Mouse (Mus musculus) CH12.LX (cell line): Measurements from ENCODE around the gene Matn4. TPM values are rescaled to one million over a fixed set of nuclear protein-coding genes. Genes with fewer than 3 reads are reported as not detected.

Experiments used
- DNase-seq: peaks from one replicate; pipeline ENCODE4 v3.0.0-alpha.2; 2013; ENCODE audit errors: extremely low read depth
- H3K27ac ChIP-seq: 2 replicates; pipeline ENCODE4 v1.5.1; 2012; ENCODE audit warnings: low read depth, mild to moderate bottlenecking, control low read depth, moderate library complexity; ENCODE audit not compliant: insufficient read depth
- H3K27me3 ChIP-seq: replicated peaks from 2 replicates; pipeline ENCODE3; 2012; ENCODE audit warnings: inconsistent platforms
- H3K36me3 ChIP-seq, 2 experiments: replicated peaks in 1 of 2; 2 replicates each; pipeline versions ENCODE3 to v1.6.1; 2012; ENCODE audit warnings: inconsistent platforms in 1 of 2, low read length in 1 of 2, mild to moderate bottlenecking in 1 of 2, mixed read lengths in 1 of 2, moderate library complexity in 1 of 2; ENCODE audit not compliant: control insufficient read depth in 1 of 2, insufficient read depth in 1 of 2
- H3K4me1 ChIP-seq, 2 experiments: 2 replicates each; pipeline ENCODE4 v1.6.1; 2012; ENCODE audit warnings: inconsistent platforms in 1 of 2, moderate library complexity in 1 of 2; ENCODE audit not compliant: insufficient read depth in 2 of 2, control insufficient read depth in 1 of 2
- H3K4me2 ChIP-seq: 2 replicates; pipeline ENCODE4 v1.6.1; 2012; ENCODE audit warnings: low read depth, mild to moderate bottlenecking, control low read depth; ENCODE audit not compliant: poor library complexity, insufficient read depth, severe bottlenecking
- H3K4me3 ChIP-seq, 3 experiments: fragments of 150-350 bp in 1 of 3; sonication (generic) in 1 of 3; replicated peaks in 1 of 3; 2 replicates each; pipeline versions ENCODE3 to v1.5.1; 2011 to 2012; ENCODE audit warnings: low read depth in 2 of 3, low read length in 2 of 3, mild to moderate bottlenecking in 2 of 3, moderate library complexity in 2 of 3, control low read depth in 1 of 3, improper control_type of control experiment in 1 of 3, inconsistent platforms in 1 of 3, mixed read lengths in 1 of 3; ENCODE audit not compliant: poor library complexity in 1 of 3
- H3K79me2 ChIP-seq: replicated peaks from 2 replicates; pipeline ENCODE4 v1.6.1; 2012; ENCODE audit warnings: mild to moderate bottlenecking, moderate library complexity; ENCODE audit not compliant: control insufficient read depth, poor library complexity, insufficient read depth, severe bottlenecking; ENCODE audit errors: extremely low read depth
- H3K9ac ChIP-seq: 2 replicates; pipeline ENCODE4 v1.6.1; 2012; ENCODE audit warnings: low read depth, mild to moderate bottlenecking, control low read depth, moderate library complexity; ENCODE audit not compliant: insufficient read depth
- H3K9me3 ChIP-seq: replicated peaks from 2 replicates; pipeline ENCODE3; 2012; ENCODE audit warnings: low read length, inconsistent platforms, mixed read lengths
- CHD1 ChIP-seq: IDR thresholded peaks from 2 replicates; pipeline ENCODE4 v1.6.1; 2012; ENCODE audit warnings: low read depth, low read length, improper control_type of control experiment, inconsistent platforms
- CHD2 ChIP-seq: IDR thresholded peaks from 2 replicates; pipeline ENCODE4 v1.6.1; 2011; ENCODE audit warnings: low read length, improper control_type of control experiment
- CTCF ChIP-seq, 2 experiments: IDR thresholded peaks in 1 of 2; conservative IDR thresholded peaks in 1 of 2; 2 replicates each; pipeline ENCODE4 v1.5.1; 2011 to 2012; ENCODE audit warnings: low read depth in 2 of 2, low read length in 2 of 2, improper control_type of control experiment in 1 of 2, inconsistent platforms in 1 of 2, mild to moderate bottlenecking in 1 of 2, moderate library complexity in 1 of 2
- ELF1 ChIP-seq: IDR thresholded peaks from 2 replicates; pipeline ENCODE4 v1.6.1; 2014; ENCODE audit warnings: low read depth, mild to moderate bottlenecking, inconsistent platforms, low read length, improper control_type of control experiment
- HCFC1 ChIP-seq: IDR thresholded peaks from 2 replicates; pipeline ENCODE4 v1.6.1; 2012; ENCODE audit warnings: low read depth, mild to moderate bottlenecking, inconsistent platforms, low read length, improper control_type of control experiment
- JUN ChIP-seq: IDR thresholded peaks from 2 replicates; pipeline ENCODE4 v1.6.1; 2011; ENCODE audit warnings: low read depth, mild to moderate bottlenecking, low read length, improper control_type of control experiment, moderate library complexity; ENCODE audit not compliant: insufficient read depth
- JUND ChIP-seq: conservative IDR thresholded peaks from 2 replicates; pipeline ENCODE4 v1.6.1; 2011; ENCODE audit warnings: low read depth, low read length, improper control_type of control experiment
- MAFK ChIP-seq: IDR thresholded peaks from 2 replicates; pipeline ENCODE4 v1.6.1; 2011; ENCODE audit warnings: low read length, improper control_type of control experiment; ENCODE audit not compliant: insufficient replicate concordance
- MXI1 ChIP-seq: IDR thresholded peaks from 2 replicates; pipeline ENCODE4 v1.6.1; 2011; ENCODE audit warnings: mild to moderate bottlenecking, low read depth, low read length, improper control_type of control experiment
- NELFE ChIP-seq: IDR thresholded peaks from 2 replicates; pipeline ENCODE4 v1.6.1; 2011; ENCODE audit warnings: low read depth, low read length, improper control_type of control experiment
- PAX5 ChIP-seq: IDR thresholded peaks from 2 replicates; pipeline ENCODE4 v1.6.1; 2012; ENCODE audit warnings: low read length, inconsistent platforms, mixed read lengths
- POLR2A ChIP-seq: IDR thresholded peaks from 2 replicates; pipeline ENCODE4 v1.6.1; 2011; ENCODE audit warnings: low read depth, mild to moderate bottlenecking, improper control_type of control experiment, low read length
- POLR2AphosphoS2 ChIP-seq: IDR thresholded peaks from 2 replicates; pipeline ENCODE4 v1.6.1; 2011; ENCODE audit warnings: low read depth, low read length, improper control_type of control experiment
- RAD21 ChIP-seq: IDR thresholded peaks from 2 replicates; pipeline ENCODE4 v1.6.1; 2011; ENCODE audit warnings: low read depth, mild to moderate bottlenecking, low read length, improper control_type of control experiment, moderate library complexity
- TBP ChIP-seq: conservative IDR thresholded peaks from 2 replicates; pipeline ENCODE4 v1.6.1; 2011; ENCODE audit warnings: low read depth, low read length, improper control_type of control experiment
- UBTF ChIP-seq: IDR thresholded peaks from 2 replicates; pipeline ENCODE4 v1.6.1; 2012; ENCODE audit warnings: low read depth, mild to moderate bottlenecking, inconsistent platforms, low read length, improper control_type of control experiment, moderate library complexity
- USF1 ChIP-seq: IDR thresholded peaks from 2 replicates; pipeline ENCODE4 v1.6.1; 2014; ENCODE audit warnings: low read depth, mild to moderate bottlenecking, inconsistent platforms, low read length, improper control_type of control experiment
- ZKSCAN1 ChIP-seq: IDR thresholded peaks from 2 replicates; pipeline ENCODE4 v1.6.1; 2012; ENCODE audit warnings: low read depth, inconsistent platforms, low read length, improper control_type of control experiment, borderline replicate concordance
- ZNF384 ChIP-seq: IDR thresholded peaks from 2 replicates; pipeline ENCODE4 v1.6.1; 2012; ENCODE audit warnings: low read depth, low read length, improper control_type of control experiment, inconsistent platforms
- dilution Hi-C: fragments of 300-500 bp; cut with MboI; formaldehyde crosslinking; loops from 2 replicates; pipeline ENCODE4 v1.14.3; 2020; ENCODE audit warnings: low sequenced_read_pairs; ENCODE audit not compliant: extremely low pct_unique_long_range_greater_than_20kb, extremely low pct_ligation_motif_present
- in situ Hi-C: fragments of 300-500 bp; cut with MboI; formaldehyde crosslinking; loops from 3 replicates; pipeline ENCODE4 v1.14.3; 2019; ENCODE audit warnings: low sequenced_read_pairs, low pct_ligation_motif_present, low pct_unique_long_range_greater_than_20kb, mixed read lengths
- polyA plus RNA-seq: library from polyadenylated mRNA; unstranded; fragments of >175 nt; gene quantifications from 2 replicates; pipeline ENCODE4 v1.2.1, GENCODE M21; 2012; ENCODE audit warnings: low read depth; ENCODE audit not compliant: insufficient read length
- total RNA-seq, 2 experiments: library from RNA; depleted of rRNA; stranded (reverse); fragments of 300-350 nt in 1 of 2; fragments of >200 nt in 1 of 2; gene quantifications; 2 replicates each; pipeline ENCODE4 v1.2.3; 2012 to 2014

Matn4 gene
- total and polyA plus RNA-seq, 3 experiments: not detected

DNA sequence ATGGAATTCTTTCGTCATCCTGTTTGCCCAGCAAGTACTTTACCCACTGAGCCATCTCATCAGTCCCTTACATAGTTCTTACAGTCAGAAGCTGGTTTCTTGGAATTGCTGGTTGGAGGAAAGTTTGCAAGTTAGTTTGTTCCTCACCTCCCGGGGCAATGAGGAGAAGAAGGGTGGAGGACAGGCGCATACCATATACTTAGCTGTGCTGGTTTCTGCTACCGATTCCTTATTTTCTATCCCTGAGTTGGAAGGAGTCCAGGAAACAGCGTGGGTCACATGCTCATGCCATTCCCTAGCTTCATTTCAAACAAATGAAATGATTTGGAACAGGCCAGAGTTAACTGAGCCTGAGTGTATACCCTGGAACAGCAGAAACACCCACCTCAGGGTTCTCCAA lies 44.0 kb upstream of the Matn4 start:
- Histone ChIP-seq H3K27ac (no peak overlapping the region), H3K4me3 (no peak overlapping the region), H3K9ac (no peak overlapping the region), H3K79me2 (no peaks in the 10 kb centered on the region), H3K4me1 (peaks cover 3 to 7% of the 10 kb centered on the region in 2 experiments; a peak in 3 of 4 replicates), H3K27me3 (peaks cover 58% of the 10 kb centered on the region), H3K9me3 (peaks cover 12% of the 10 kb centered on the region)
- dilution Hi-C loops: no loop called here
- in situ Hi-C loops: no loop called here
- no peak for DNase-seq
- no peak for TF ChIP-seq ZKSCAN1
- no peak for TF ChIP-seq JUND
- no peak for TF ChIP-seq USF1
- TF ChIP-seq POLR2A: no peak
- no peak for TF ChIP-seq UBTF
- TF ChIP-seq POLR2AphosphoS2: no peak
- TF ChIP-seq CHD1: no peak
- TF ChIP-seq, all 38 proteins: peak for 0
- H3K36me3 ChIP-seq: no peaks in the 10 kb centered on the region
- no peak overlapping the region for H3K4me2 ChIP-seq

DNA sequence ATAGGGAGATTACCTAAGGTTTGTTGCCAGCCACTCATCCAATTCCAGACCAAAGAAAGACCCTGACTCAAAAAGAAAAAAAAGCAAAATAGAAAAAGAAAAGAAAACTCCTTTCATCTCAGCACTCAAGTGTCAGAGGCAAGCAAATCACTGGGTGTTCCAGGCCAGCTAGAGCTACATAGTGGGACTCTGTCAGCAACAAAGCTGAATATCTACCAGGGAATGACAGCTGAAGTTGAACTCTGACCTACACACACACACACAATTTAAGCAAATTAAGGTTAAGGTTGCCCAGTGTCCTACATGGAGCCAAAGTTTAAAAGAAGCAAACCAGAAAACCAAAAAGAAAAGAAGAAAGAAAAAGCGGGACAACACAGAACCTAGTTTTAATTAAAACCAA lies 43.2 kb upstream of the Matn4 start:
- Histone ChIP-seq H3K27me3 (peaks cover 59% of the 10 kb centered on the region), H3K9me3 (peaks cover 12% of the 10 kb centered on the region), H3K79me2 (no peaks in the 10 kb centered on the region), H3K36me3 (no peaks in the 10 kb centered on the region), H3K4me1 (peaks cover 9 to 15% of the 10 kb centered on the region in 2 experiments; a peak in 3 of 4 replicates), H3K4me3 (no peak overlapping the region)
- in situ Hi-C loops: no loop called here
- TF ChIP-seq JUN: no peak
- no peak for TF ChIP-seq POLR2AphosphoS2
- no peak for TF ChIP-seq CTCF (conservative IDR thresholded peaks at IDR 0.05 in 1 of 2, IDR thresholded peaks at IDR 0.05 in 1 of 2; ENCODE audit: low read depth in 2 of 2, low read length in 2 of 2)
- no peak for TF ChIP-seq POLR2A
- TF ChIP-seq NELFE: no peak
- TF ChIP-seq USF1: no peak
- TF ChIP-seq RAD21: no peak
- no peak for TF ChIP-seq UBTF
- no peak for TF ChIP-seq PAX5
- no peak for TF ChIP-seq CHD1
- TF ChIP-seq, all 38 proteins: peak for 0
- no peak for DNase-seq
- dilution Hi-C loops: no loop called here
- Histone ChIP-seq H3K9ac (no peak overlapping the region), H3K27ac (no peak overlapping the region), H3K4me2 (no peak overlapping the region)

DNA sequence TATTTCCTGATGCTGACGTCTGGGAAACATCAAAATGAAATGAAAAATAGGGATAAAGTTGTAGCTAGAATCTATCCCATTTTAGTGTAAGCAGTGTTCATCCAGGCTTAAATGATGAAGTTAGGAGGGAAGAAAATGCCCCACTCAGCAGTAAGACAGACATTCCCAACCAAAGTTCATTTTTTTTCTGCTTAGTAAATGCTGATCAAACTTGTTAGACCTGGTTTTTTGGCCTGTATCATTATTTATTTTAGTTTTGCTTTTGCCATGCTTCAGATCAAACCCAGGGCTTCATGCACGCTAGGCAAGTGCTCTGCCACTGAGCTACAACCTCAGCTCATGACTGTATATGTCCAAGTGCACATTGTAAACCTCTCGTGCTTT lies 41.1 kb upstream of the Matn4 start:
- H3K9me3 ChIP-seq: peaks cover 12% of the 10 kb centered on the region
- in situ Hi-C loops: no loop called here

More for the DNA sequence above, 41.1 kb upstream of the Matn4 start:
- dilution Hi-C loops: no loop called here
- no peak for DNase-seq
- no peak overlapping the region for H3K27ac ChIP-seq
- peaks cover 8% of the 10 kb centered on the region for H3K79me2 ChIP-seq
- no peak overlapping the region for H3K4me3 ChIP-seq
- peaks cover 41% of the 10 kb centered on the region for H3K27me3 ChIP-seq
- no peak overlapping the region for H3K9ac ChIP-seq
- no peaks in the 10 kb centered on the region for H3K36me3 ChIP-seq
- H3K4me2 ChIP-seq: no peak overlapping the region
- H3K4me1 ChIP-seq: peaks cover 9 to 25% of the 10 kb centered on the region in 2 experiments; a peak in 3 of 4 replicates
- TF ChIP-seq CTCF (conservative IDR thresholded peaks at IDR 0.05 in 1 of 2, IDR thresholded peaks at IDR 0.05 in 1 of 2; ENCODE audit: low read depth in 2 of 2, low read length in 2 of 2): no peak
- no peak for TF ChIP-seq JUND
- no peak for TF ChIP-seq ZNF384
- TF ChIP-seq ELF1: no peak
- no peak for TF ChIP-seq CHD2
- no peak for TF ChIP-seq TBP
- TF ChIP-seq MAFK: no peak
- no peak for TF ChIP-seq HCFC1
- no peak for TF ChIP-seq MXI1
